33 mouse cellular contexts compared by ENCODE assay signal in the genomic region with DNA sequence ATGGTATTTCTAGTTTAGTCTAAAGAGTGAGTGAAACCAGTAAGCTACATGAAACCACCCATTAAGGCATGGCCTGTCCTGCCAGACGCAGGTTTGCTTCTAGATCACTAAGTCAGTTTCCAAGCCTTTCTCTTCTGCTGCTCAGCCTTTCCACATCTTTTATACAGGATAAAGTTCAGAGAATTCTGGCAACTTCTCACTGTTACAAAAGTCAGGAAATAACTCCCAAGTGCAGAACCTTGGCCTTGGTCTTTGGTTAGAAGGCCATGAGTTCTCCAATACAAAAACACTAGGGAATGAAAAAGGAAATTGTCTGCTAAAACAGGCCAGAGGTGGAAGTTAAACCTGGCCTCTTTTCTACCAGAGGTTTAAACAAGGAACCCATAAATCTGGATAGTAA. TPM values are rescaled to one million over a fixed set of nuclear protein-coding genes. Genes with fewer than 3 reads are reported as not detected.
DNase-seq lines count a peak whose midpoint lies in the region; ATAC-seq and TF ChIP-seq lines count a peak whose summit lies in the region.
"Had no signal": no experiment of that assay in that cellular context is flagged by ENCODE, and none has a peak within 500 bp of the region (broad histone marks: within the 10 kb centered on the region; RNA-seq: fewer than 3 reads in every experiment).

No protein-coding gene starts in this region.

- H3K4me1 ChIP-seq in kidney, postnatal 0 days (replicated peaks; ENCODE audit: insufficient read depth, low read length), result no peaks in the 10 kb centered on the region
- H3K4me1 ChIP-seq in kidney, embryonic 15.5 days, result no peaks in the 10 kb centered on the region
- H3K4me1 ChIP-seq: embryonic facial prominence, embryonic 12.5 days; embryonic facial prominence, embryonic 15.5 days; heart, embryonic 10.5 days had no signal

- no peak for TF ChIP-seq CTCF in kidney, postnatal 0 days (IDR thresholded peaks at IDR 0.05; ENCODE audit: low read depth)

- WGBS in kidney, postnatal 0 days, result 82% methylated on average over 1 of the region's 1 CpGs
- 79% methylated on average over 1 of the region's 1 CpGs for WGBS in kidney, embryonic 15.5 days

- intact Hi-C loops in heart, postnatal 10 days (cut with DNase I), result no loop called here

- no peak overlapping the region for H3K4me3 ChIP-seq in kidney, postnatal 0 days (replicated peaks; ENCODE audit: low read depth, low read length)
- H3K4me3 ChIP-seq in kidney, embryonic 15.5 days (replicated peaks), result no peak overlapping the region
- H3K4me3 ChIP-seq: embryonic facial prominence, embryonic 12.5 days; embryonic facial prominence, embryonic 15.5 days; heart, adult 2 months; heart, embryonic 10.5 days; heart, embryonic 13.5 days; hindbrain, embryonic 12.5 days; hindbrain, embryonic 15.5 days had no signal

- H3K27ac ChIP-seq in kidney, postnatal 0 days, result no peak overlapping the region
- H3K27ac ChIP-seq in kidney, embryonic 15.5 days, result no peak overlapping the region
- H3K27ac ChIP-seq: embryonic facial prominence, embryonic 12.5 days; embryonic facial prominence, embryonic 15.5 days; heart, adult 2 months; heart, embryonic 10.5 days; heart, embryonic 13.5 days; hindbrain, embryonic 12.5 days; hindbrain, embryonic 15.5 days had no signal

- no peaks in the 10 kb centered on the region for H3K27me3 ChIP-seq in kidney, postnatal 0 days (ENCODE audit: insufficient read depth, low read length)
- no peaks in the 10 kb centered on the region for H3K27me3 ChIP-seq in kidney, embryonic 15.5 days
- H3K27me3 ChIP-seq: embryonic facial prominence, embryonic 12.5 days; embryonic facial prominence, embryonic 15.5 days; heart, embryonic 13.5 days; hindbrain, embryonic 12.5 days; hindbrain, embryonic 15.5 days had no signal

- no peaks in the 10 kb centered on the region for H3K9me3 ChIP-seq in kidney, postnatal 0 days (replicated peaks; ENCODE audit: low read length)
- no peaks in the 10 kb centered on the region for H3K9me3 ChIP-seq in kidney, embryonic 15.5 days (replicated peaks)
- H3K9me3 ChIP-seq: embryonic facial prominence, embryonic 12.5 days; embryonic facial prominence, embryonic 15.5 days; heart, embryonic 10.5 days; heart, embryonic 13.5 days; hindbrain, embryonic 12.5 days; hindbrain, embryonic 15.5 days had no signal

- no peak overlapping the region for H3K9ac ChIP-seq in kidney, postnatal 0 days (ENCODE audit: low read depth, low read length)
- no peak overlapping the region for H3K9ac ChIP-seq in kidney, embryonic 15.5 days
- H3K9ac ChIP-seq: embryonic facial prominence, embryonic 12.5 days; embryonic facial prominence, embryonic 15.5 days; forebrain, postnatal 0 days; heart, embryonic 13.5 days; hindbrain, embryonic 12.5 days; hindbrain, embryonic 15.5 days had no signal

- no peak overlapping the region for H3K4me2 ChIP-seq in kidney, postnatal 0 days (ENCODE audit: low read length)
- no peak overlapping the region for H3K4me2 ChIP-seq in kidney, embryonic 15.5 days
- H3K4me2 ChIP-seq: embryonic facial prominence, embryonic 12.5 days; embryonic facial prominence, embryonic 15.5 days; heart, embryonic 13.5 days; hindbrain, embryonic 12.5 days; hindbrain, embryonic 15.5 days had no signal

- DNase-seq in adrenal gland, adult 2 months, result peak; percentile 37
- DNase-seq in adrenal gland, postnatal 4 days (ENCODE audit: low spot score in 2 of 2), result no peak
- peak; percentile 13 for DNase-seq in heart, adult 11 months
- DNase-seq in heart, postnatal 10 days, result no peak
- peak; percentile 33 for DNase-seq in kidney, postnatal 0 days (ENCODE audit: low spot score)
- DNase-seq in frontal cortex, postnatal 14 days (ENCODE audit: low spot score in 2 of 2), result no peak
- DNase-seq: adrenal gland, adult 8-10 months; cerebellum, adult 11 months; cerebellum, adult 9-11 months; cerebellum, postnatal 25 days; forebrain, postnatal 0 days; gastrocnemius, postnatal 25 days; heart, adult 2 months had no signal

- ATAC-seq in kidney, postnatal 0 days (replicated peaks; ENCODE audit: low FRiP score, low read depth), result no peak
- ATAC-seq in kidney, embryonic 15.5 days (replicated peaks; ENCODE audit: low FRiP score), result no peak
- ATAC-seq: activated CD4-positive, CD25-positive, alpha-beta regulatory T cell, adult 4 months; forebrain, postnatal 0 days had no signal

- peaks cover 44% of the 10 kb centered on the region for H3K36me3 ChIP-seq in kidney, postnatal 0 days (ENCODE audit: insufficient read depth, low read length)
- peaks cover 87% of the 10 kb centered on the region for H3K36me3 ChIP-seq in kidney, embryonic 15.5 days

RNA-seq across cellular contexts. Expression of gene Zkscan3, which starts 7.3 kb away (rescaled TPM):
- total RNA-seq in adrenal gland, adult 2 months (2021), result 10 to 100 TPM; 44.2 to 61.4 TPM
- 21.9 and 27.8 TPM in 2 replicates for polyA plus RNA-seq in adrenal gland, adult 2 months (2012; rRNA removed)
- 10 to 100 TPM; 67.9 to 68.8 TPM for total RNA-seq in adrenal gland, postnatal 4 days (2021)
- 10 to 100 TPM; 38.9 to 39.0 TPM for total RNA-seq in heart, postnatal 10 days (2021)
- 64.7 and 65.4 TPM in 2 replicates for polyA plus RNA-seq in kidney, postnatal 0 days (2015; fragmentation: Nextera tagmentation; extraction: Ambion mirVana)
- 82.5 and 84.2 TPM in 2 replicates for polyA plus RNA-seq in kidney, embryonic 15.5 days (2015; fragmentation: Nextera tagmentation; extraction: Ambion mirVana)

RNA-seq across cellular contexts. Expression of gene Zscan12, which starts 32.6 kb away (rescaled TPM):
- 1 to 10 TPM; 9.4 to 9.6 TPM for total RNA-seq in adrenal gland, adult 2 months (2021)
- polyA plus RNA-seq in adrenal gland, adult 2 months (2012; rRNA removed), result 0.33 and 0.44 TPM in 2 replicates
- 10 to 100 TPM; 12.0 to 13.0 TPM for total RNA-seq in adrenal gland, postnatal 4 days (2021)
- 1 to 10 TPM; 6.3 to 7.1 TPM for total RNA-seq in heart, postnatal 10 days (2021)
- 9.7 and 10.0 TPM in 2 replicates for polyA plus RNA-seq in kidney, postnatal 0 days (2015; fragmentation: Nextera tagmentation; extraction: Ambion mirVana)
- 12.4 and 12.7 TPM in 2 replicates for polyA plus RNA-seq in kidney, embryonic 15.5 days (2015; fragmentation: Nextera tagmentation; extraction: Ambion mirVana)

RNA-seq across cellular contexts. Expression of gene Pgbd1, which starts 45.6 kb away (rescaled TPM):
- total RNA-seq in adrenal gland, adult 2 months (2021), result under 1 TPM; 0.81 to 0.90 TPM
- 0.12 and 0.51 TPM in 2 replicates for polyA plus RNA-seq in adrenal gland, adult 2 months (2012; rRNA removed)
- under 1 TPM; 0.90 to 0.95 TPM for total RNA-seq in adrenal gland, postnatal 4 days (2021)
- total RNA-seq in heart, postnatal 10 days (2021), result under 1 TPM; 0.36 to 0.89 TPM
- 2.0 and 2.5 TPM in 2 replicates for polyA plus RNA-seq in kidney, postnatal 0 days (2015; fragmentation: Nextera tagmentation; extraction: Ambion mirVana)
- 3.6 and 3.9 TPM in 2 replicates for polyA plus RNA-seq in kidney, embryonic 15.5 days (2015; fragmentation: Nextera tagmentation; extraction: Ambion mirVana)

RNA-seq across cellular contexts. Expression of gene Olfr1367, which starts 48.5 kb away (rescaled TPM):
- not detected for total RNA-seq in adrenal gland, adult 2 months (2021)
- polyA plus RNA-seq in adrenal gland, adult 2 months (2012; rRNA removed), result not detected in 2 replicates
- total RNA-seq in adrenal gland, postnatal 4 days (2021), result not detected
- total RNA-seq in heart, postnatal 10 days (2021), result not detected
- not detected in 2 replicates for polyA plus RNA-seq in kidney, postnatal 0 days (2015; fragmentation: Nextera tagmentation; extraction: Ambion mirVana)
- polyA plus RNA-seq in kidney, embryonic 15.5 days (2015; fragmentation: Nextera tagmentation; extraction: Ambion mirVana), result not detected in 2 replicates
- total RNA-seq: adrenal gland, adult 8-10 months; common myeloid progenitor, adult 5-6 weeks; ES-E14; forebrain, postnatal 0 days; gastrocnemius, adult 8-10 months; gastrocnemius, postnatal 25 days; heart, adult 2 months; heart, postnatal 25 days; hematopoietic stem cell, adult 5-6 weeks had no signal
- polyA plus RNA-seq: activated CD4-positive, CD25-positive, alpha-beta regulatory T cell, adult 4 months; cerebellum, adult 2 months; embryonic facial prominence, embryonic 12.5 days; embryonic facial prominence, embryonic 15.5 days; forebrain, embryonic 11.5 days; forebrain, embryonic 14.5 days; forebrain, postnatal 0 days; frontal cortex, adult 2 months; gonadal fat pad, adult 2 months; heart, adult 2 months; heart, embryonic 10.5 days; heart, embryonic 13.5 days; heart, embryonic 16.5 days; hindbrain, embryonic 12.5 days; hindbrain, embryonic 15.5 days; intestine, embryonic 14.5 days had no signal

RNA-seq across cellular contexts. Expression of gene Zscan26, which starts 58.3 kb away (rescaled TPM):
- 10 to 100 TPM; 36.8 to 37.8 TPM for total RNA-seq in adrenal gland, adult 2 months (2021)
- 3.6 and 5.3 TPM in 2 replicates for polyA plus RNA-seq in adrenal gland, adult 2 months (2012; rRNA removed)
- total RNA-seq in adrenal gland, postnatal 4 days (2021), result 10 to 100 TPM; 38.2 to 41.0 TPM
- 10 to 100 TPM; 20.6 to 22.4 TPM for total RNA-seq in heart, postnatal 10 days (2021)
- polyA plus RNA-seq in kidney, postnatal 0 days (2015; fragmentation: Nextera tagmentation; extraction: Ambion mirVana), result 21.1 and 23.2 TPM in 2 replicates
- polyA plus RNA-seq in kidney, embryonic 15.5 days (2015; fragmentation: Nextera tagmentation; extraction: Ambion mirVana), result 32.6 and 37.0 TPM in 2 replicates

Comparison
In these comparisons a context has a peak if more than half of its experiments do, and no peak if none do; other contexts are left out.
1. DNase-seq: peak in adrenal gland, adult 2 months (single experiment), heart, adult 11 months (single experiment) and kidney, postnatal 0 days (single experiment); none in adrenal gland, postnatal 4 days (0 of 2), heart, postnatal 10 days (0 of 2) and frontal cortex, postnatal 14 days (0 of 2).